Mouse (Mus musculus): ENCODE data around the gene Ankrd17.

DNA sequence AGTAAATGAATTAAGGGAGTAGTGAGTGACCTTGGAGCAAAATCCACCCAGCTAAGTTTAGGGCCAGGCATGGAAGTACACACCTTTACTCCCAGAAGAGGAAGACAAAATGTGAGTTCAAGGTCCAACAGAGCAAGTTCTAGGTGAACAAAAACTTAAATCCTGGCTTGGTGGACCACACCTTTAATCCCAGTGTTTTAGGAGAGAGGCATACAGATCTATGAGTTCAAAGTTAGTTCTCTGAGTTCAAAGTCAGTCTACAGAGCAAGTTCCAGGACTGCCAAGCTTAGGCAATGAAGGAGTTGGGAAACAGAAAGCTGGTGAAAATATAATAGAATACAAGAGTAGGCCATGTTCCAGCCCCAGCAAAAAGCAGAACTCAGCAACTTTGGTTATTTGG, 118.9 kb downstream of the Ankrd17 start:
- TF ChIP-seq GATA1 (IDR thresholded peaks at IDR 0.05; ENCODE audit: low read length) (no peak), TAL1 (IDR thresholded peaks at IDR 0.05; ENCODE audit: low read length) (no peak)

Data from erythroblast, embryonic 14.5 days (primary cell).